Mouse (Mus musculus): ENCODE measurements around the gene Slc38a10. TPM values are rescaled to one million over a fixed set of nuclear protein-coding genes. Genes with fewer than 3 reads are reported as not detected.

Slc38a10 gene
- total RNA-seq, 2 experiments from 2014 or later = 32.2 to 51.7 TPM

DNA sequence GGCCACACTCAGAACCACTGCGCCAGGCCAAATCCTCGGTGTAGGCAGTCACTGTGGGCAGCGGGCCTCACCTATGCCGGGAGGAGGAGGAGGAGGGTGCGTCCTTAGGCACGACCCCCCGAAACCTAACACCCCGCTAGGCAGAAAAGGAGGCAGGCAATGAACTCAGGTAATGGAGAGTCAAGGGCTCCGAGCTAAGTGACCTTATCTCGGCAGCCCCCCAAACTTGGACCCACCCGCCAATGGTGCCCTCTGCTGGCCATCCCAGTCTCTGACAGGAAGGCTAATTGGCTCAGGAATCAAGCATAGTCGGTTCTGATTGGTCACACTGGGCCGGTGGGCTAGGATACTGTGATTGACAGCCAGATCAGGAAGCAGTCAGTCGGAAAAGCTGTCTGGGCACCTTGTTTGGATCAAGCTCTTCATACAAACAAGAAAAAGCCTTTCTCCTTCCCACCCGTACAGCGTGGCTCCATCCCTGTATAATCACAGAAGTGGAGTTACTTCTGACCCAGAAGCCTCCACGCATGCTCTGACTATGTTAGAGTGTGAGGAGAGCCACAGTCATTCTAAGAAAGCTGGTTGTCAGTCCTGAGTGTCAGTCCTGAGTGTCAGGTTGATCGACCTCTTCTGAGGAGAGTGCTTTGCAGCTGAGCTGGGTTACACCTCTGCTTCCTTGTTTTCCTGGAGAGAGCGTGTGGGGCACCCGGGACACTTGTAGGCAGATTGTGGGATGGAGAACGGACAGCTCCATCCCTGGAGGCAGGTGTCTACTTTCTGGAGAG is 18.3 kb upstream of the Slc38a10 start:
- peak; percentile 86 for TF ChIP-seq CTCF (IDR thresholded peaks at IDR 0.05)
- peak overlapping the region; percentile 63 for H3K4me3 ChIP-seq
- intact Hi-C loops (cut with DNase I) = loop anchor here (2.0 kb wide), 1 partner anchor 57 kb away; no protein-coding TSS in a partner anchor
- peak overlapping the region; percentile 39 for H3K27ac ChIP-seq
- peak; percentile 82 for DNase-seq

DNA sequence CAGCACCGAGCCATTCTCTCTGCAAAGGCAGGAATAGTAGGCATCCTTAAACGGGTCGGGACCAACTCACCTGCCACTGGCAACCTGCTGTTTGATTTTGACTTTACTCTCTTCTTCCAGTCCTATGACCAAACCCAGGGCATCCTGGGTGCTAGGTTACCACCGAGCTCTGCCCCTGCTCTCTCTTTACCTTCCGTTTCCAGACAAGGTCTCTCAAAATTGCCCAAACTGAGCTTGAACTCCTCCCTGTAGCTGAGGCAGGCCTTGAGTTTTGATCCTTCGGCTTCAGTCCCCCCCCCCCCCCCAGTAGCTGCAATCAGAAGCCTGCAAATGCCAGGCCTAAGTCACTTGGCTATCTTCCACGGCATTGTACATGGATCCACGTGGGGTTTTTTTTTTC is 17.4 kb upstream of the Slc38a10 start:
- Histone ChIP-seq H3K4me3 (no peak overlapping the region), H3K27ac (no peak overlapping the region)
- intact Hi-C loops (cut with DNase I) = loop anchor here (2.0 kb wide), 1 partner anchor 56 kb away; no protein-coding TSS in a partner anchor
- no peak for TF ChIP-seq CTCF (IDR thresholded peaks at IDR 0.05)
- DNase-seq = peak; percentile 14

DNA sequence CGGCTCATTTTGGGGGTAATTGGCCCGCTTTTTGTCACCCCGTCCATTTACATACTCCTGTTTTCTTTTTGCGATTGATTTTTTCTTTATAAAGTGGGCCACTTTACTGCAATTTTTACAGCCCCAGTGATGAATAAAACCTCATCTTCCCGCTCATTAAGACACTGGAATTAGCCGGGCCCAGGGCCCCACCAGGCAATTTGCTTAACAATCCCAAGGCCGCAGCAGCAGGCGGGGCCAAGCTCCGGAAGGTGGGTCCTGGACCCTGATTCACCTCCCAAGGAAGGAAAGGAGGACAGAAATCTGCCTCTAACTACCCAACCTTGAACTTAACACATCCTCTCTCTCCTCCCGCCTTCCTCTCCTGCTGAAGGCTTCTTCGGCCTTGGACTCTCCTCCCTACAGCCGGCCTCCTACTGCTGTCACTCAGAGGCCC is 16.8 kb upstream of the Slc38a10 start:
- intact Hi-C loops (cut with DNase I) = loop anchor here (2.0 kb wide), 1 partner anchor 55 kb away; no protein-coding TSS in a partner anchor

DNA sequence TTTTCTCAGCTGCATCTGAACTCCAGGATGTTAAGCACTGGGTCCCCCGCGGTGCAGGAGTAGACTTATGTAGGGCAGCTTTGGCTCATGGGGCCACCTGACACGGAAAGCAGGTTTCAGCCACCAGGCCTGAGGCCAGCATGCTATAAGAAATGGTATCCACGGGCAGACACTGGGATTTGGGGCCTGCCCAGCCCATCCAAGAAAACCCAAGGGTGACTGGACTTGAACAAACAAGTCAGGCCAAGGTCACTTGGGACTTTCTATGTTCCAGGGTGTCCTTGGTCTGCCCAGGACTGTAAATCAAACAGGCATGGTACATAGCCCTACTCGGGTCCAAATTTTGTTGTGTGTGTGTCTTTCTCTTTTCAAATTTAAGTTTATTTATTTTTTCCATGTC is 15.9 kb upstream of the Slc38a10 start:
- no peak overlapping the region for H3K4me3 ChIP-seq
- intact Hi-C loops (cut with DNase I) = no loop called here
- DNase-seq = peak; percentile 14
- TF ChIP-seq CTCF (IDR thresholded peaks at IDR 0.05) = no peak
- H3K27ac ChIP-seq = no peak overlapping the region

More for the DNA sequence above, 16.8 kb upstream of the Slc38a10 start:
- TF ChIP-seq CTCF (IDR thresholded peaks at IDR 0.05) = no peak
- peak; percentile 11 for DNase-seq
- H3K27ac ChIP-seq = no peak overlapping the region
- no peak overlapping the region for H3K4me3 ChIP-seq

DNA sequence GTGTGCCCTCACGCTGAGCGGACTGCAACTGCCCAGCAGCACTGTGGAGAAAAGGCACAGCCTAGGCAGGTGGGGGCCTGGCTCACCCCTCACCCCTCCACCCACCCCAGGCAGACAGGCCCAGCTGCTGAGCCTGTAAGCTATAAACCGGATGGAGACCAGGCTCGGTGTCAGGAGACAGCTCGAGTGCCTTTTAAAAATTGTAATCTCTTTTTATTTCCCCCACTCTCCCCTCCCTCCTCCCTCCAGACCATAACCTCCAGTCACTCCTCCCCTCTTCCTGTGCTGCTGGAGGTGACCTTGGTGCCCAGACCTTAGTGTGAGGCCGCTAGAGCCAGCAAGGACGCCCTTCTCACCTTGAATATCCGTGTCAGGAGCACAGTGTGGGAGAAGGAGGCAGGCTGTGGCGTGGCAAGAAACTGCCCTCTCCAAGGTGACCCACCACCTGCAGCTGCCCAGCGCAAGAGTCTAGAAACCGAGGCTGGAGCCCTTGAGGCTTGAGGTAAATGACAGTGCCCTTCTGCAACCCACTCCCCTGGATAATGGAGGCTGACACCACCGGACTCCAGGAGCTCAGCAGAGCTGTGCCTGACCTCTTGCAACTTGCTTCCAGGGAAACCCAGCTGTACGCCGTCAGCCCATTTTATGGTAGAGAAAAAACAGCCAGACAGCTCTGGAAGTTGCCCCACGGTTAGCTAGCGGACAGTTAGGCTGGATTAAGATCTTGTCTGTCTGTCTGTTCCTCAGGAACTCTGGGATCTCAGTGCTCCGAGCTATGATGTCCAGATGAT is 13.5 kb upstream of the Slc38a10 start:
- intact Hi-C loops (cut with DNase I) = no loop called here
- no peak for DNase-seq
- H3K27ac ChIP-seq = no peak overlapping the region
- no peak overlapping the region for H3K4me3 ChIP-seq
- TF ChIP-seq CTCF (IDR thresholded peaks at IDR 0.05) = no peak

DNA sequence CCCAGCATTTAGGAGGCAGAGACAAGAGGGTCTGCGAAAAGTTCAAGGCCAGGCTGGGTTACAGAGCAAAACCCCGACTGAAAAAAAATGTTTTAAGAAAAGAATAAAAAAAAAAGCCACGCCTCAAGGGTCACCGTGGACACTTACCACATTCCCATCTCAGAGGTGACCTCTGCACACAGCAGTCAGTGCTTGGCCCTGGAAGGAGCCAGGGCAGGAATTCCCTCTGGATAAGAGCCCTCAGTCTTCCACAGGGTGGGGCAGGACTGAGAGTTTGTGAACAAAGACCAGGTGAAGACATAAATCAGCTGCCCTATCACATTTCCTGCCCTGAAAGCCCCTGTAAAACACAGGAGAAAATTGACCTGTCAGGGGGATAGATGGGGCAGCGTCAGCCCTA is 12.9 kb upstream of the Slc38a10 start:
- Histone ChIP-seq H3K27ac (no peak overlapping the region), H3K4me3 (no peak overlapping the region)
- intact Hi-C loops (cut with DNase I) = no loop called here
- no peak for DNase-seq
- no peak for TF ChIP-seq CTCF (IDR thresholded peaks at IDR 0.05)

DNA sequence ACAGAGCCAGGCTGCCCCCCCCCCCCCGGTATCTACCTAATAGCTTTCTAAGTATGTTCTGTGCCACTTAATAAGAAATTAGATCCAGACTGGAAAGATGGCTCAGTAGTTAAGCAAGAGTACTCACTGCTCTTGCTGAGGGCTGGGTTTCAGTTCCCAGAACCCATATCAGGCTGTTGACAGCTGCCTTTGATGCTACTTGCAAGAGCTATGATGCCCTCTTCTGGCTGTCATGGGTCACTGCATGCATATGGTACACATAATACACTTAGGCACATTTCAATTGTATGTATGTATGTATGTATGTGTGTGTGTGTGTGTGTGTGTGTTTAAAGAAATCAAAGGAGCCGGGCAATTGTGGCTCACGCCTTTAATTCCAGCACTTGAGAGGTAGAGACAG is 12.1 kb upstream of the Slc38a10 start:
- intact Hi-C loops (cut with DNase I) = no loop called here
- H3K4me3 ChIP-seq = no peak overlapping the region
- TF ChIP-seq CTCF (IDR thresholded peaks at IDR 0.05) = peak; percentile 25; the same call in 1 of the 2 replicates
- no peak overlapping the region for H3K27ac ChIP-seq
- DNase-seq = no peak

DNA sequence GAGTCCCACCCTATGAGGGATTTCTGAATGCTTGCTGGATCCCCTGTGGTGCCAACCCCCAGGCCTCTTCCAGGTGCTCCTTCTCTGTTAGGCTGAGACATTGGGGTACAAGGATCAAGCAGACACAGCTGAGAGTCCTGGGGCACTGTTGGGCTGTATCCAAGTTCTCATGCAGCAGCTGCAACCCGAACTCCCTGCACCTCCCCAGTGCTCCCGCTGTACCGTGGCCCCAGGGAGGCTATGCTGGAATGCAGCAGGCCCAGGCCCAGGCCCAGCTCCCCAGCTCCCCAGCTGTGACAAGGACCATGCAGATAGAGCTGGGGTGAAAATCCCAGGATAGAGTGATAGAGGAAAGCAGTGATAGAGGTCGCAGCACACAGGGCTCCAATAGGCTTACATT is 10.1 kb upstream of the Slc38a10 start:
- Histone ChIP-seq H3K27ac (no peak overlapping the region), H3K4me3 (no peak overlapping the region)
- intact Hi-C loops (cut with DNase I) = no loop called here
- DNase-seq = no peak
- no peak for TF ChIP-seq CTCF (IDR thresholded peaks at IDR 0.05)

DNA sequence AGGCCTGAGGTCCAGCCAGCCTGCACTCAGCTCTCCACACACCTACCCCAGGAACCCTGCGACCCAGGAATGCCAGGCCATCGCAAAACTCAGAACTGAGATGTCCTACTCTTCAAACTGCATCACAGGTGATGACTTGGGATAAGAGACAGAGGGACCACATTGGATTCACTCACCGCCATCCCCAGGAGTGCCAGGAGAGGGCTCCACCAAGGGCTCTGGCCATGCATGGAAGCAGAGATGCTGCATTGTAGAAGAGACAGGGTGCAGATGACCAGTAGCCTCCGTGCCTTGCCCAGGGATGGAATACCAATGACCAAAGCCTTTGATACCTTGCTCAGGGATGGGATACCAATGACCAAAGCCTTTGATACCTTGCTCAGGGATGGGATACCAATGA is 9.3 kb upstream of the Slc38a10 start:
- peak; percentile 59 for TF ChIP-seq CTCF (IDR thresholded peaks at IDR 0.05)
- intact Hi-C loops (cut with DNase I) = no loop called here
- no peak overlapping the region for H3K27ac ChIP-seq
- no peak for DNase-seq
- H3K4me3 ChIP-seq = no peak overlapping the region

DNA sequence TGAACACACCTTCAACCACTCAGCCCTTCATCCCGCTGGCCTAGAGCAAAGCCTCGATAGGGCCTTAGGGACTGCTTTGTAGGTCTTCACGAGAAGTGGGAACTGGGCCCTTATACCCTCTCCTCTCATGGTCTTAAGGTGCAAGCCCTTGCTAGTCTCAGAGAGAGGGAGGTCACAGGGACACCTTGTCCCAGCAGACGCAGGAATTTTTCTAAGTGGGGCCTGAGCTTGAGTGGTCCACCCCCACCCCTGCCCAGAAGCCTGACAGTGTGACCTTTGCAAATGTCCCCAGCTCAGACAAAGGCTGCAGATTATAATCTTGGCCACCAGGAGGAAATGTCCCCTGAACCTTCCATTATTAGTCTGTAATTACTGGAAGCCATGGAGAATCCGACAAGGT is 8.5 kb upstream of the Slc38a10 start:
- no peak overlapping the region for H3K27ac ChIP-seq
- no peak for DNase-seq
- no peak for TF ChIP-seq CTCF (IDR thresholded peaks at IDR 0.05)
- no peak overlapping the region for H3K4me3 ChIP-seq
- intact Hi-C loops (cut with DNase I) = no loop called here

DNA sequence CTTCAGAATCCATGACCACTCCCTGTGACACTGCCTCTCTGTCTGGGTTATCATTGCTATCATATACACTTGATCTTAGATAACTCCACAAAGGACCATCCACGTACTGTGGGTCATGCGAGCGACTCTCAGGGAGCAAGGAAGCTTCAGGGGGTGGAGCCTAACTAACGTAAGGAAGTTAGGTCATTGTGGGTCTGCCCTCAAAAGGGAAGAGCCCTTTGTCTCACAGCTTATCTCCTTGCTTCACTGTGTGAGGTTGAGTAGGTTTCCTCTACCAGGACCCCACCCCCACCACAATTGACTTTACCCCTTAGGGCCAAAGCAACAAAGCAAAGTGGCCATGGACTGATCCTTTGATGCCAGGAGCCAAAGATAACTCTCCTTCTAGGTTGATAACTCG is 7.7 kb upstream of the Slc38a10 start:
- no peak for TF ChIP-seq CTCF (IDR thresholded peaks at IDR 0.05)
- DNase-seq = peak; percentile 10
- H3K27ac ChIP-seq = no peak overlapping the region
- no peak overlapping the region for H3K4me3 ChIP-seq
- intact Hi-C loops (cut with DNase I) = no loop called here

DNA sequence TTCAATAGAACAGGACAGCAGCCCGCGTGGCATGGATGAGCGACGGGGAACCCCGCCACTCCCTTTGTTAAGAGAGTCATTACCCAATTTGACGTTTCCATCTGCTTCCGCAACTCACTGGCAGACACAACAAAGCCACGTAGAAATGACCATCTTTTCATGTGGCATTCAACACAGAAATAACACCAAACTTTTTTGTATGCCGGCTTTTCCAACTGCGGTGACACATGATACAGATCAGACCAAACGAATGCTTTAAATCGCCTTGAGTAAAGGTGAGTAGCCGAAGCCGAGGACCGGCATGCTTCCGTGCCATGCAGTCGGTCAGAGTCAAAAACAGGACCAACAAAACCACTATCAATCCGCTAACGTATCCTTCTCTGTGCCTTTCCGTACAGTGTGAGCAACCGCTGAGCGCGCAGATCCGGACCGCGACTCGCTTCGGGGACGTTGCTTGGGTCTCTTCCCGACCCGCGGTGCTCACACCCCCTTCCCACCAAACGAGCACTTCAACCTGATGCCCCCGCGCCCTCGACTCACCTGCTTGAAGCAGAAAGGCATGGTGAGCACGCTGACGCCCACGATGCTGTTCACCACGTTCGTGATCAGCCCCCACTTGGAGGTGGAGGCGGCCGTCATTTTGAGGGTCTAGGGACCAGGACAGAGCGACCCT is 570 bp downstream of the Slc38a10 start:
- Histone ChIP-seq H3K27ac (peak overlapping the region; percentile 93), H3K4me3 (peak overlapping the region; percentile 99)
- intact Hi-C loops (cut with DNase I) = no loop called here
- peak; percentile 40 for DNase-seq
- no peak for TF ChIP-seq CTCF (IDR thresholded peaks at IDR 0.05)
